ENCODE assay signal across 8 mouse cellular contexts in genomic region chr19:5016782-5017181, GRCm38 (mm10). TPM values are rescaled to one million over a fixed set of nuclear protein-coding genes. Genes with fewer than 3 reads are reported as not detected.
DNase-seq lines count a peak whose midpoint lies in the region; ATAC-seq and TF ChIP-seq lines count a peak whose summit lies in the region.

No protein-coding gene starts in this region.

- no peak for ATAC-seq in intestine, embryonic 14.5 days (replicated peaks; ENCODE audit: low FRiP score, low TSS enrichment, low read depth)
- ATAC-seq in liver, embryonic 14.5 days (ENCODE audit: insufficient read depth) = no peak
- ATAC-seq in neutrophil, adult 5-6 weeks (ENCODE audit: extremely low read depth, insufficient number of reproducible peaks, low FRiP score, poor library complexity, severe bottlenecking) = peak; percentile 76

- 22% methylated on average over 12 of the region's 12 CpGs for WGBS in intestine, embryonic 14.5 days
- WGBS in liver, embryonic 14.5 days (ENCODE audit: insufficient replicate concordance) = 20% methylated on average over 12 of the region's 12 CpGs

- H3K4me3 ChIP-seq in intestine, embryonic 14.5 days (ENCODE audit: low read depth, low read length) = no peak overlapping the region
- H3K4me3 ChIP-seq in liver, embryonic 14.5 days (ENCODE audit: insufficient read depth in 1 of 2, low read depth in 2 of 2, low read length in 2 of 2) = no peak overlapping the region

- DNase-seq in right cerebral cortex, adult 18-20 months = peak; percentile 49
- no peak for DNase-seq in right cerebral cortex, postnatal 25 days
- DNase-seq in brain, embryonic 14.5 days (ENCODE audit: low read depth) = peak; percentile 85
- peak; percentile 79 for DNase-seq in forelimb bud, embryonic 11.5 days (ENCODE audit: low read depth, low spot score)
- DNase-seq in intestine, embryonic 14.5 days (ENCODE audit: low spot score) = peak; percentile 82
- peak in 1 of 3 experiments; percentile 26 for DNase-seq in liver, embryonic 14.5 days (ENCODE audit: low read depth in 3 of 3, low spot score in 3 of 3)
- DNase-seq in urinary bladder, postnatal 25 days (ENCODE audit: low spot score) = peak; percentile 63

- H3K4me1 ChIP-seq in intestine, embryonic 14.5 days (replicated peaks; ENCODE audit: control insufficient read depth, insufficient read depth, low read length) = peaks cover 7% of the 10 kb centered on the region; the same call in 1 of the 2 replicates
- H3K4me1 ChIP-seq in liver, embryonic 14.5 days (replicated peaks; ENCODE audit: control insufficient read depth in 2 of 2, insufficient read depth in 2 of 2, low read length in 1 of 2) = no peaks in the 10 kb centered on the region

- no peaks in the 10 kb centered on the region for H3K36me3 ChIP-seq in intestine, embryonic 14.5 days (ENCODE audit: control insufficient read depth, insufficient read depth, low read length)
- H3K36me3 ChIP-seq in liver, embryonic 14.5 days (replicated peaks; ENCODE audit: control insufficient read depth, insufficient read depth, low read depth) = no peaks in the 10 kb centered on the region

- peak; percentile 91 for TF ChIP-seq CTCF in brain, embryonic 14.5 days (IDR thresholded peaks at IDR 0.05; ENCODE audit: borderline replicate concordance, extremely low read depth, insufficient read depth, insufficient read length)
- peak; percentile 88 for TF ChIP-seq CTCF in liver, embryonic 14.5 days (IDR thresholded peaks at IDR 0.05; ENCODE audit: low read depth)

- H3K27ac ChIP-seq in intestine, embryonic 14.5 days (ENCODE audit: low read depth) = no peak overlapping the region
- H3K27ac ChIP-seq in liver, embryonic 14.5 days = no peak overlapping the region

- H3K27me3 ChIP-seq in intestine, embryonic 14.5 days (replicated peaks; ENCODE audit: control insufficient read depth, insufficient read depth, low read length) = no peaks in the 10 kb centered on the region
- H3K27me3 ChIP-seq in liver, embryonic 14.5 days (ENCODE audit: control insufficient read depth, insufficient read depth, low read length) = no peaks in the 10 kb centered on the region

- peak overlapping the region; percentile 34 for H3K4me2 ChIP-seq in intestine, embryonic 14.5 days (ENCODE audit: low read length)
- H3K4me2 ChIP-seq in liver, embryonic 14.5 days (ENCODE audit: low read depth) = no peak overlapping the region

- no peak for TF ChIP-seq EP300 in liver, embryonic 14.5 days (IDR thresholded peaks at IDR 0.05; ENCODE audit: low read depth)

- H3K9ac ChIP-seq in intestine, embryonic 14.5 days (ENCODE audit: low read length) = no peak overlapping the region
- no peak overlapping the region for H3K9ac ChIP-seq in liver, embryonic 14.5 days (replicated peaks)

- no peaks in the 10 kb centered on the region for H3K9me3 ChIP-seq in intestine, embryonic 14.5 days (ENCODE audit: control insufficient read depth, low read length)
- no peaks in the 10 kb centered on the region for H3K9me3 ChIP-seq in liver, embryonic 14.5 days (ENCODE audit: control insufficient read depth, low read length)

- no peak for TF ChIP-seq POLR2A in brain, embryonic 14.5 days (IDR thresholded peaks at IDR 0.05; ENCODE audit: borderline replicate concordance, extremely low read depth, insufficient read depth, insufficient read length, poor library complexity, severe bottlenecking)

RNA-seq across cellular contexts. Expression of gene Slc29a2, which starts 6.9 kb away (rescaled TPM):
- 31.1 and 34.9 TPM in 2 replicates for polyA plus RNA-seq in brain, embryonic 14.5 days (2012; rRNA removed)
- polyA plus RNA-seq in intestine, embryonic 14.5 days (2014; fragmentation: Nextera tagmentation; extraction: Ambion mirVana) = 6.8 and 7.0 TPM in 2 replicates
- 2.5 and 3.8 TPM in 2 replicates for polyA plus RNA-seq in liver, embryonic 14.5 days (2012; rRNA removed)
- 0.76 and 0.96 TPM in 2 replicates for polyA plus RNA-seq in liver, embryonic 14.5 days (2014; fragmentation: Nextera tagmentation; extraction: Ambion mirVana)
- 1.2 TPM in 1 of 2 replicates, not detected in the other for total RNA-seq in neutrophil, adult 5-6 weeks (2017)

RNA-seq across cellular contexts. Expression of gene B4gat1, which starts 21.8 kb away (rescaled TPM):
- polyA plus RNA-seq in brain, embryonic 14.5 days (2012; rRNA removed) = 46.8 and 49.8 TPM in 2 replicates
- polyA plus RNA-seq in intestine, embryonic 14.5 days (2014; fragmentation: Nextera tagmentation; extraction: Ambion mirVana) = 39.1 and 45.2 TPM in 2 replicates
- polyA plus RNA-seq in liver, embryonic 14.5 days (2012; rRNA removed) = 3.4 and 4.2 TPM in 2 replicates
- polyA plus RNA-seq in liver, embryonic 14.5 days (2014; fragmentation: Nextera tagmentation; extraction: Ambion mirVana) = 6.5 TPM in 2 replicates
- total RNA-seq in neutrophil, adult 5-6 weeks (2017) = 0.49 and 0.81 TPM in 2 replicates

RNA-seq across cellular contexts. Expression of gene AC124502.3, which starts 21.9 kb away (rescaled TPM):
- polyA plus RNA-seq in brain, embryonic 14.5 days (2012; rRNA removed) = 1.9 and 2.8 TPM in 2 replicates
- polyA plus RNA-seq in intestine, embryonic 14.5 days (2014; fragmentation: Nextera tagmentation; extraction: Ambion mirVana) = 1.1 and 1.6 TPM in 2 replicates
- 0.19 and 0.29 TPM in 2 replicates for polyA plus RNA-seq in liver, embryonic 14.5 days (2012; rRNA removed)
- polyA plus RNA-seq in liver, embryonic 14.5 days (2014; fragmentation: Nextera tagmentation; extraction: Ambion mirVana) = 0.13 and 0.59 TPM in 2 replicates
- 2.3 and 4.3 TPM in 2 replicates for total RNA-seq in neutrophil, adult 5-6 weeks (2017)

RNA-seq across cellular contexts. Expression of gene Brms1, which starts 24.4 kb away (rescaled TPM):
- 32.9 and 39.8 TPM in 2 replicates for polyA plus RNA-seq in brain, embryonic 14.5 days (2012; rRNA removed)
- polyA plus RNA-seq in intestine, embryonic 14.5 days (2014; fragmentation: Nextera tagmentation; extraction: Ambion mirVana) = 49.6 and 50.8 TPM in 2 replicates
- polyA plus RNA-seq in liver, embryonic 14.5 days (2012; rRNA removed) = 17.3 and 19.9 TPM in 2 replicates
- polyA plus RNA-seq in liver, embryonic 14.5 days (2014; fragmentation: Nextera tagmentation; extraction: Ambion mirVana) = 24.5 and 26.4 TPM in 2 replicates
- 31.8 and 34.6 TPM in 2 replicates for total RNA-seq in neutrophil, adult 5-6 weeks (2017)

RNA-seq across cellular contexts. Expression of gene Npas4, which starts 26.7 kb away (rescaled TPM):
- 4.1 and 7.8 TPM in 2 replicates for polyA plus RNA-seq in brain, embryonic 14.5 days (2012; rRNA removed)
- polyA plus RNA-seq in intestine, embryonic 14.5 days (2014; fragmentation: Nextera tagmentation; extraction: Ambion mirVana) = 0.31 and 0.42 TPM in 2 replicates
- polyA plus RNA-seq in liver, embryonic 14.5 days (2012; rRNA removed) = 0.11 and 0.12 TPM in 2 replicates
- polyA plus RNA-seq in liver, embryonic 14.5 days (2014; fragmentation: Nextera tagmentation; extraction: Ambion mirVana) = not detected in 2 replicates
- total RNA-seq in neutrophil, adult 5-6 weeks (2017) = not detected in 2 replicates
